Mouse (Mus musculus) right cerebral cortex, postnatal 14 days (tissue): ENCODE data around the gene Snapc5.

ENCODE experiments used
- DNase-seq: peaks from one replicate; pipeline ENCODE4 v3.0.0; 2022

Gene Snapc5

GRCm38 (mm10) chr9:64202331-64202730 lies 23.3 kb downstream of the Snapc5 start:
- DNase-seq = no peak

- DNase-seq = no peak
These were observed 23.8 kb downstream of the Snapc5 start for GRCm38 (mm10) chr9:64202866-64203265.

- no peak for DNase-seq
These were observed 28.5 kb downstream of the Snapc5 start for GRCm38 (mm10) chr9:64207509-64208084.

- no peak for DNase-seq
These were observed 35.4 kb downstream of the Snapc5 start for GRCm38 (mm10) chr9:64214452-64214851.

DNA sequence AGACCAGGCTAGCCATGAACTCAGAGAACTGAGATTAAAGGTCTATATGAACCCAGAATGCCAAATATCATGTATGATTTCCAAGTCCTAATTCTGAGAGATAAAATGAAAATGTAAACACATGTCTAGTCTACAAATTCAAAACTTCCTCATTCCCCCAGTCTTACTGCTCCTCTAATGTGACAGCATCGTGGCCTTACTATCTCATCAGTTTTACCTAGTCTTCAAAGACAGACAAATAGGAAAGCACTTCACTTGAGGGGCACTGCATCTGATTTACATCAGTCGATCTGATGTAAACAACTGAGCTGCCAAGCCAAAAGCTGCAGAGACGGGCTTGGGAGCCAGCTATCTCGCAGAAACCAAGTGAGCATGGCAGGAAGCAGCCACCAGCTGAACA lies 37.0 kb downstream of the Snapc5 start:
- DNase-seq = no peak

DNA sequence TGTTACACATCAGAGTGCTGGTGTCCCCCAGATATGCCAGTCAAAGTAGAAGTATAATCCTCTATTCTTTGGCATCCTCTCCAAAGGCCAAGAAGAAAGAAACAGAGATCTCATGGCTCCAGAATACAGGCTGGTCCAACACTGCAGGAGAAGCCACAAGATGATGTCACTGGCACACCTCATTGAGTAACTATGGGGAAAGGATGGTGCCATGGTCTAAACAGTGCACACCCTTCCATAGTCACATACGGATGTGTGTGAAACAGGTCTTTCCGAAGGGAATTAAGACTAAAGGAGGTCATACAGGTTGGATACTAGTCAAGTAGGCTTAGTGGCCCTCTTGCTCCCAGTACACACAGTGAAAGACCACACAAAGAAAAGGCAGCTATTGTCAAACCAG lies 37.6 kb downstream of the Snapc5 start:
- no peak for DNase-seq

DNA sequence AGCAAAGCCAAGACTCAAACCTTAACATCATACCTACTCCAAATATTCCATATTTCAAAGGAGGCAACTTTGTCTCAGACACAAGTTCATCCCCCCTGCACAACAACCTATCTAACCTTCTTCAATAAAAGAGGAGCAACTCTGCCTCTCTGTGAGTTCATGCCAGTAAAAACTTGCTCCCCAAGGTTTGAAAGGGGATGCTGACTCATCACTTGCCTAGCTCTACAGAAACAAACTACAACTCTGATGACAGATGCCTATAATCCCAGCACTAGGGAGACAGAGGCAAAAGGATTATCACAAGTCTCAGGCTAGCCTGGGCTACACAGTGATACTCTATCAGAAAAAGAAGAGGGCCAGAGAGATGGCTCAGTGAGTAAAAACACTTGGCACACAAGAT lies 38.8 kb downstream of the Snapc5 start:
- no peak for DNase-seq

DNA sequence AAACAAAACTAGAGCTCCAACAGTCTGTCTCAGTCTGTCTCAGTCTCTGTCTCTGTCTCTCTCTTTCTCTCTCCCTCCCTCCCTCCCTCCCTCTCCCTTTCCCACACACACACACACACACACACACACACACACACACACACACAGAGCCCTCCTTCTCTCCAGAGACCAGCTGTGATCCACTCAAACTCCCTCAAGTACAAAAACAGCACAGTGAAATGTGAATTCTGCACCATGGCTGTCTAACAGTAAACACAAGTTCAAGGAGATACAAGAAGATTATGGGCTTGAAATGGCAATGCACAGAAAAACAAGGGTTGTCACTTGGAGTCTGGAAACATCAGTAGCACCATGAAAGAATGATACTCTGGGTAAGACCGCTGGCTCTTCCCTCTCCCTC lies 40.2 kb downstream of the Snapc5 start:
- peak; percentile 31 for DNase-seq

DNA sequence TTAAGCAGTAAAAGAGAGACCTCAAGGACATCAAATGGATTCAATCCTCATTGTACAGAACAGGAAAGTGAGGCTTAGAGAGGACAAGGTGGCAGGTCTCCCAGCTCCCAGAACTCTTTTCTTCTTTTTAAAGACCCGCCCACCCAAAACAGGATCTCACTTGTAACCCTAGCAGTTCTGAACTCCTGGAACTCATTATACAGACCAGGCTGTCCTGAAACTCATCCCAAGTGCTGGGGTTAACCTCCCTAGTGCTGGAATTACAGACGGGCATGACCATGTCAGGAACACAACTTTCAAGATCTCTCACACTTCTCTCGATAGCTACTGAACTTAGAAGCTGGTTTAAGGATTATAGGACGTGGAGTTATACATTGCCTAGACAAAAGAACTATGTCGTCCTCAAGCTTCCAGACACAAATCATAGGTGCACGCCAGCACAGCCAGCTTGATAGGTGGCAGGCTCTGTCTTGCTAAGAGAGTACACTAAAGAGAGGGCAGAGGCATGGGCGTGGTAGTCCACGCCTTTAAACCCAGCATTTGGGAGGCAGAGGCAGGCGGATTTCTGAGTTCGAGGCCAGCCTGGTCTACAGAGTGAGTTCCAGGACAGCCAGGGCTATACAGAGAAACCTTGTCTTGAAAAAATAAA lies 40.8 kb downstream of the Snapc5 start:
- no peak for DNase-seq

GRCm38 (mm10) chr9:64220603-64221002 lies 41.5 kb downstream of the Snapc5 start:
- DNase-seq = no peak

DNA sequence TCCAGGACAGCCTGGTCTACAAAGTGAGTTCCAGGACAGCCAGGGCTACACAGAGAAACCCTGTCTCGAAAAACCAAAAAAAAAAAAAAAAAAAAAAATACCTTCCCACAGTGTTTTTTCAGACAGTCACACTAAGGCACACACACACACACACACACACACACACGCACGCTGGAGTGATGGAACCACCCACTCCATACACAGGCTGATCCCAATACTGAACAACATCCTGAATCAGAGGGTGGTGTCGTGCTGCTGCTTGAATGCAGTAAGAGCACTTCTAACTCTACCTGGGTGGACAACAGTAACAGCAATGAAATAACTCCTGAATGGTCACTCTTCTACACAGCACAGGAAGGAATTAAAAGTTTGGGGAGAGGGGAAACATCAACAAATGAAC lies 42.4 kb downstream of the Snapc5 start:
- peak; percentile 28 for DNase-seq

- no peak for DNase-seq
These were observed 43.0 kb downstream of the Snapc5 start for GRCm38 (mm10) chr9:64222098-64222497.

GRCm38 (mm10) chr9:64225805-64226204 lies 46.7 kb downstream of the Snapc5 start:
- DNase-seq = no peak

GRCm38 (mm10) chr9:64227736-64228135 lies 48.7 kb downstream of the Snapc5 start:
- DNase-seq = no peak

GRCm38 (mm10) chr9:64228972-64229371 lies 49.9 kb downstream of the Snapc5 start:
- DNase-seq = no peak

DNA sequence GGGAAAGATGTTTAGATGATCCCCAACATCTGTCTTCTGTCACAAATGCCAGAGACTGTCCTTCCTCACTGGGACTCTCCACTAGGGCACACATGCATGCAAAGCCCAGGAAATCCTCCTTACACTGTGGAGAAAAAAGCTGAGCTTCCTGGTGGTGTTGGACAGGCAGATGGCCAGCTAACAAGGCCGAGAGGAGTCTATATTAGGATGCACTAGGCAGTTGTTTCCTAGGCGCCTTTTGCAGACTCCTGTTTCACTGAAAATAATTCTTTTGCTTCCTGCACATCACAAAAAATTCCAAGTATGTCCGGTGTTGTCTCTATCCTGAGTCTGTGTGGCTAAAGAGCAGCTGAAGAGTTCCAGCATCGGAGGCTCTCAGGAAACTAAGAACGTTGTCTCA lies 52.1 kb downstream of the Snapc5 start:
- no peak for DNase-seq

DNA sequence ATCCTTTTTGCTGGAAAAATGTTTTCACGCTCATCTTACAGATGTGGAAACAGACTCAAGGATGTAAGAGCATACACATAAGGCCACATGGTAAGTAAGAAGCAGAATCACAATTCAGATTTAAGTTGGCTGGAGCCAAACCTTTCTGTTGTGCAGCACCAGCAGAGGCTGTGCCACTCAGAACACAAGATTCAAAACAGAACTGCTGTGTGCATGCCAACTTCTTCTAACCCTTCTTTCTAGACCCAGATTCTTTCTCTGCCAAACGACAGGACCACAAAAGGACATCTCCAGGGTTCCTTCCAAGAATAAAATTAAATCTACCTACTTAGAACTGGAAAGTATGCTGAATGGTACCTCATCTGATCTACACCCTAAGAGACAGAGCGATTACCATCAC lies 52.6 kb downstream of the Snapc5 start:
- no peak for DNase-seq

DNA sequence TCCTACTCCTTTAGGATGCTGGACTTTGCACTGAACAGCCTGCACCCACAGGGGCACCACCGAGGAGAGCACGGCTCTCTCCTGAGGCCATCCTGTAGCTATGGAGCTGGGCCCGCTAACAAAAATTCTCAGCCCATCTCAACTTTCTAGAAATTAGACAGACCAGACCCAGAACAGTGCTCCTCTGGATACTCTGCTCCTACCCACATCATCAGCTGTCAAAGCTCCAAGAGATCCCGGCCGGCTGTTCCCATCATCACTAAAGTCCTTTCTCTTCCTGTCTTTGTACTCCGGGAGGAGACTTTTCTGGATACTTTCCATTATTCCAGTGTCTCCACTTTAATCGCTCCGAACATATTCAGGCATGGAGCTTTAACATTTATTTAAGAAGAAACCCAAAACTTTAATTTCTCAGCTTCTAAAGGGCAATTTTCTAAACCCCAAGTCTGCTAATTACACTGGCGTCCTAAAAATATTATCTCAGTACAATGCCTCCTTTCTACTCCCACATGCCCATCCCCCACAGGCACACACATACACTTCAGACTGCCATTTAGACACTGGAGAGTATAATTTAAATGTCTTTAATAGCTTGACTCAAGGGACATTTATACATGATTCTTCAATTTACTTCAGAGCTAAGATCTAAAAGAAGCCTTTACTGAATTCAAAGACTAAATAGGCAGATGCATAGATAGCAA lies 53.3 kb downstream of the Snapc5 start:
- no peak for DNase-seq
